Mouse (Mus musculus): ENCODE measurements around the gene Cask. TPM values are rescaled to one million over a fixed set of nuclear protein-coding genes. Genes with fewer than 3 reads are reported as not detected.

The Cask gene
- total and polyA plus RNA-seq, 2 experiments from 2014 or later, result 79.5 to 146 TPM

DNA sequence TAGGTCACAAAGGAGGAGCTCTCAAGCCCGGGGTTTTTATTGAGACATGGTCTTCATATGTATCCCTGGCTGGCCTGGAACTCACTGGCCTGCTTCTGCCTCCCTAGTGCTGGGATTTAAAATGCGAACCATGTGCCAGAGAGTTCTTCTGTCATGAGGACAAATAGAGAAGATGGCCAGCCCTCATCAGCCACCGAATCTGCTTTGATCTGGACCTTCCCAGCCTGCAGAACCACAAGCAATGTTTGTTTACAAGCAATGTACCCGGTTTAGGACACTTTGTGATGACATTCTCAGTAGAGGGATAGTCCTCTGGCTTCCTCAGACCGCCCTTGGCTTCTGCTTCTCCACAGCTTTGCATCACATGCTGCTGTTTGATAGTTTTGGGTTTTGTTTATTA, 372.9 kb downstream of the Cask start:
- H3K4me2 ChIP-seq (ENCODE audit: low read depth, low read length, poor library complexity, severe bottlenecking), result no peak overlapping the region
- no peak for ATAC-seq (ENCODE audit: low FRiP score)
- no peaks in the 10 kb centered on the region for H3K36me3 ChIP-seq (ENCODE audit: insufficient read depth, low read length)
- no peak overlapping the region for H3K9ac ChIP-seq (replicated peaks; ENCODE audit: low read length, poor library complexity, severe bottlenecking)
- no peaks in the 10 kb centered on the region for H3K9me3 ChIP-seq (ENCODE audit: low read length)
- no peak overlapping the region for H3K4me3 ChIP-seq (ENCODE audit: low read depth, low read length)
- TF ChIP-seq CTCF (IDR thresholded peaks at IDR 0.05), result no peak
- DNase-seq (ENCODE audit: low spot score), result no peak
- WGBS, result 65% methylated on average over 5 of the region's 5 CpGs
- 0 out of 2 replicates have a peak overlapping the region, but pooled peaks have one; percentile 2 for H3K27ac ChIP-seq (ENCODE audit: low read depth, low read length)
- no peaks in the 10 kb centered on the region; the same call in 1 of the 2 replicates for H3K27me3 ChIP-seq (ENCODE audit: insufficient read depth, low read length)
- H3K4me1 ChIP-seq (ENCODE audit: insufficient read depth, low read length), result no peaks in the 10 kb centered on the region

- Histone ChIP-seq H3K4me3 (ENCODE audit: low read depth, low read length) (no peak overlapping the region), H3K27ac (ENCODE audit: low read depth, low read length) (0 out of 2 replicates have a peak overlapping the region, but pooled peaks have one; percentile 2), H3K9me3 (ENCODE audit: low read length) (no peaks in the 10 kb centered on the region), H3K36me3 (ENCODE audit: insufficient read depth, low read length) (no peaks in the 10 kb centered on the region), H3K4me1 (ENCODE audit: insufficient read depth, low read length) (no peaks in the 10 kb centered on the region), H3K9ac (replicated peaks; ENCODE audit: low read length, poor library complexity, severe bottlenecking) (no peak overlapping the region), H3K27me3 (ENCODE audit: insufficient read depth, low read length) (no peaks in the 10 kb centered on the region; the same call in 1 of the 2 replicates), H3K4me2 (ENCODE audit: low read depth, low read length, poor library complexity, severe bottlenecking) (no peak overlapping the region)
- ATAC-seq (ENCODE audit: low FRiP score), result no peak
- DNase-seq (ENCODE audit: low spot score), result no peak
- WGBS, result 35% methylated on average over 2 of the region's 2 CpGs
- no peak for TF ChIP-seq CTCF (IDR thresholded peaks at IDR 0.05)
Measured at GRCm38 (mm10) chrX:13477596-13477995, 373.6 kb downstream of the Cask start.

DNA sequence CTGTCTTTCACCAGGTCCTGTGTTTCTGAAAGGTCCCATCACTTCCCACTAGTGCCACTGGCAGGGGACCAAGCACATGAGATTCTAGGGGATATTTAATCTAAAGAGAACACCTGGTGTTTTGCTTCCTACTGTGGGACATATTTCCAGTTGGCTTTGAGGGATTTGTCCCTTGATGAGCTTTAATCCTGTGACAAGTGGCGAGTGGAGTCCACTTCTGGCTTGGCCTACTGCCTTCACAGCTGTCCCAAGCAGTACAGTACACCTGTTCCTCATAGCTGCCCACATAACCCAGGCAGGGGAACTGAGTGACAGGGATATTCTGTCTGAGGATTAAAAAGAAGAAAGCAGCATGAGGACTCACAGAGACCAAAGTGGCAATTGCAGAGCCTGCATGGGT, 375.8 kb downstream of the Cask start:
- Histone ChIP-seq H3K4me2 (ENCODE audit: low read depth, low read length, poor library complexity, severe bottlenecking) (no peak overlapping the region), H3K27ac (ENCODE audit: low read depth, low read length) (no peak overlapping the region), H3K9me3 (ENCODE audit: low read length) (no peaks in the 10 kb centered on the region), H3K36me3 (ENCODE audit: insufficient read depth, low read length) (no peaks in the 10 kb centered on the region), H3K27me3 (ENCODE audit: insufficient read depth, low read length) (no peaks in the 10 kb centered on the region; the same call in 1 of the 2 replicates), H3K4me1 (ENCODE audit: insufficient read depth, low read length) (no peaks in the 10 kb centered on the region), H3K9ac (replicated peaks; ENCODE audit: low read length, poor library complexity, severe bottlenecking) (no peak overlapping the region), H3K4me3 (ENCODE audit: low read depth, low read length) (no peak overlapping the region)
- no peak for TF ChIP-seq CTCF (IDR thresholded peaks at IDR 0.05)
- DNase-seq (ENCODE audit: low spot score) (no peak), ATAC-seq (ENCODE audit: low FRiP score) (no peak)
- 63% methylated on average over 1 of the region's 1 CpGs for WGBS

- no peak overlapping the region for H3K4me3 ChIP-seq (ENCODE audit: low read depth, low read length)
Measured at GRCm38 (mm10) chrX:13472751-13473225, 378.4 kb downstream of the Cask start.

GRCm38 (mm10) chrX:13471925-13472324, 379.2 kb downstream of the Cask start:
- no peak for TF ChIP-seq CTCF (IDR thresholded peaks at IDR 0.05)
- Histone ChIP-seq H3K36me3 (ENCODE audit: insufficient read depth, low read length) (no peaks in the 10 kb centered on the region), H3K4me1 (ENCODE audit: insufficient read depth, low read length) (no peaks in the 10 kb centered on the region), H3K9me3 (ENCODE audit: low read length) (no peaks in the 10 kb centered on the region), H3K4me2 (ENCODE audit: low read depth, low read length, poor library complexity, severe bottlenecking) (no peak overlapping the region), H3K27me3 (ENCODE audit: insufficient read depth, low read length) (no peaks in the 10 kb centered on the region), H3K27ac (ENCODE audit: low read depth, low read length) (no peak overlapping the region), H3K9ac (replicated peaks; ENCODE audit: low read length, poor library complexity, severe bottlenecking) (no peak overlapping the region), H3K4me3 (ENCODE audit: low read depth, low read length) (no peak overlapping the region)
- no peak for DNase-seq (ENCODE audit: low spot score)
- 72% methylated on average over 3 of the region's 3 CpGs for WGBS
- ATAC-seq (ENCODE audit: low FRiP score), result no peak

More at GRCm38 (mm10) chrX:13472751-13473225, 378.4 kb downstream of the Cask start:
- Histone ChIP-seq H3K9me3 (ENCODE audit: low read length) (no peaks in the 10 kb centered on the region), H3K36me3 (ENCODE audit: insufficient read depth, low read length) (no peaks in the 10 kb centered on the region), H3K4me2 (ENCODE audit: low read depth, low read length, poor library complexity, severe bottlenecking) (no peak overlapping the region), H3K27me3 (ENCODE audit: insufficient read depth, low read length) (no peaks in the 10 kb centered on the region), H3K27ac (ENCODE audit: low read depth, low read length) (no peak overlapping the region), H3K4me1 (ENCODE audit: insufficient read depth, low read length) (no peaks in the 10 kb centered on the region), H3K9ac (replicated peaks; ENCODE audit: low read length, poor library complexity, severe bottlenecking) (no peak overlapping the region)
- no peak for DNase-seq (ENCODE audit: low spot score)
- no peak for ATAC-seq (ENCODE audit: low FRiP score)
- WGBS, result 90% methylated on average over 4 of the region's 4 CpGs
- TF ChIP-seq CTCF (IDR thresholded peaks at IDR 0.05), result no peak

- Histone ChIP-seq H3K9ac (replicated peaks; ENCODE audit: low read length, poor library complexity, severe bottlenecking) (no peak overlapping the region), H3K4me3 (ENCODE audit: low read depth, low read length) (no peak overlapping the region), H3K9me3 (ENCODE audit: low read length) (no peaks in the 10 kb centered on the region), H3K4me2 (ENCODE audit: low read depth, low read length, poor library complexity, severe bottlenecking) (no peak overlapping the region), H3K4me1 (ENCODE audit: insufficient read depth, low read length) (no peaks in the 10 kb centered on the region), H3K36me3 (ENCODE audit: insufficient read depth, low read length) (no peaks in the 10 kb centered on the region), H3K27me3 (ENCODE audit: insufficient read depth, low read length) (no peaks in the 10 kb centered on the region), H3K27ac (ENCODE audit: low read depth, low read length) (no peak overlapping the region)
- TF ChIP-seq CTCF (IDR thresholded peaks at IDR 0.05), result no peak
- DNase-seq (ENCODE audit: low spot score) (peak; percentile 42), ATAC-seq (ENCODE audit: low FRiP score) (0 out of 2 replicates have a peak, but pooled peaks have one; percentile 54)
- 61% methylated on average over 9 of the region's 9 CpGs for WGBS
Measured at GRCm38 (mm10) chrX:13469160-13470116, 381.7 kb downstream of the Cask start.

All from midbrain, postnatal 0 days (tissue).